Mouse (Mus musculus) testis, adult 2 months (tissue): ENCODE measurements at regions not wholly inside any gene's neighbourhood (a gene's known extent, or its start where the extent isn't known, plus 50 kb on each side); places are given as distances from the start of the nearest gene placed in this dataset.

Experiments used
- CTCF ChIP-seq: fragments of 200-500 bp; IDR thresholded peaks from 2 replicates; pipeline ENCODE4 v1.5.1; 2012; ENCODE audit warnings: low read depth, mild to moderate bottlenecking, inconsistent platforms, low read length, moderate library complexity; ENCODE audit not compliant: control insufficient read depth, insufficient read depth, insufficient replicate concordance
- POLR2A ChIP-seq: fragments of 200-500 bp; IDR thresholded peaks from 2 replicates; pipeline ENCODE4 v1.6.1; 2012; ENCODE audit warnings: low read depth, mild to moderate bottlenecking, inconsistent platforms, low read length, moderate library complexity; ENCODE audit not compliant: control insufficient read depth

- TF ChIP-seq CTCF (no peak), POLR2A (no peak)
These were observed 317.9 kb upstream of the Adam34 start for GRCm38 (mm10) chr8:44027738-44028137.
